Mouse (Mus musculus): ENCODE data around the gene Pm20d2.

The Pm20d2 gene

DNA sequence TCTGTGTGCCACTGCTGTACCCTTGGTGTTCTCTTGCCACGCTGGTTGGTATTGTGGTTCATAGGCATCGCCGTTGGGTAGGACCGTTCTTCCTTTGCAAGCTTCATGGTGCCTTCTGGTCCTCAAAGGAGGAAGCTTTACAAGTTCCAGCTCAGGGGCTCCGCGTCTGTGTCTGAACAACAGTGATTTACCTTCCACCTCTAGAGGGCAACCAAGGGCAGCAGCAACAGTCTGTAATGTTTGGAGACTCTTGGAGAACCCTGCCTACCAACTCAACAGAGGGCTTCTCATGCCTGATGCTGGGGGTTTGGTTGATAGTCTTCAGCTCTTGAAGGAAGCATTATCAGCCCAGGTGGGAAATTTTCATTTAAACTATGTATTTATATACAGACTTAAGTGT, 65.0 kb downstream of the Pm20d2 start:
- peak; percentile 57 to 67 for DNase-seq (ENCODE audit: low spot score in 2 of 2)
